Mouse (Mus musculus) spleen, adult 10 weeks (tissue): ENCODE measurements around the gene Rundc3a. TPM values are rescaled to one million over a fixed set of nuclear protein-coding genes. Genes with fewer than 3 reads are reported as not detected.

ENCODE experiments used
- polyA plus RNA-seq: library from polyadenylated mRNA; stranded (reverse); fragments of 350-450 nt; fragmentation: Illumina TruSeq; extraction: RNeasy Lipid Tissue Mini Kit (QIAGEN cat#74804); gene quantifications from one replicate; pipeline ENCODE4 v1.2.3, GENCODE M21; 2015; ENCODE audit warnings: low replicate concordance; ENCODE audit not compliant: insufficient read depth

The Rundc3a gene
- 1.4 TPM for polyA plus RNA-seq

DNA sequence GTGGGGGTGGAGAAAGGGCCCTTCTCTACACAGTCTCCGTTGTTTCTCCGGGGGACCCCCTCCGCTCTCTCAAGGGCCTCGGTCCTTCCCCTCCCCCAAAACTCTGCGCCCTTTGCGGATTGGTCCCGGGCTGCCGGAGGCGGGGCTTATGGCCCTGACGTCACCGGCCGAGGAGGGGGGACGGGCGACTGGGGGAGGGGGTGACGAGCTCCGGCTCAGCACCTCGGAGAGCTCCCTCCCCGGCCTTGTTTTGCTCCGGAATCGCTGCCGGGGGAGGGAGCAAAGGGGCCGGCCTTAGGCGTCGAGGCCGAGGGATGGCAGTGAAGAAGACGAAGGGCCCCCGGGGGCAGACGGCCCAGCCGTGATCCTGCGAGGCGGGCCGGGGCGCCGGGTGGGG is at the start of gene Rundc3a:
Gene Rundc3a (plus strand): TSS at position 166 of the 397 bp plus-strand sequence.

DNA sequence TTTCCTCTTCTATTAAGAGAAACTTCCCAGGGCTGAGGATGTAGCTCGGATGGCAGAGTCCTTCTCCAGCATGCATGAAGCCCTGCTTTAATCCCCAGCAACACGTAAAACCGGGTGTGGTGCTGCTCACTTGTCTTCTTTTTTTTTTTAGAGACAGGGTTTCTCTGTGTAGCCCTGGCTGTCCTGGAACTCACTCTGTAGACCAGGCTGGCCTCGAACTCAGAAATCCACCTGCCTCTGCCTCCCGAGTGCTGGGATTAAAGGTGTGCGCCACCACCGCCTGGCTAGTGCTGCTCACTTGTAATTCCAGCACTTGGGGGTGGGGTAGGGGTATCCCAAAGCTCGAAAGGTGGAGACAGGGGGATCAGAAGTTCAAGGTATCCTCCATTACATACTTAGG is 27.1 kb upstream of the Rundc3a start, which contains the start of gene Slc4a1:
Gene Slc4a1 (minus strand): TSS at position 101 of the 400 bp plus-strand sequence.

DNA sequence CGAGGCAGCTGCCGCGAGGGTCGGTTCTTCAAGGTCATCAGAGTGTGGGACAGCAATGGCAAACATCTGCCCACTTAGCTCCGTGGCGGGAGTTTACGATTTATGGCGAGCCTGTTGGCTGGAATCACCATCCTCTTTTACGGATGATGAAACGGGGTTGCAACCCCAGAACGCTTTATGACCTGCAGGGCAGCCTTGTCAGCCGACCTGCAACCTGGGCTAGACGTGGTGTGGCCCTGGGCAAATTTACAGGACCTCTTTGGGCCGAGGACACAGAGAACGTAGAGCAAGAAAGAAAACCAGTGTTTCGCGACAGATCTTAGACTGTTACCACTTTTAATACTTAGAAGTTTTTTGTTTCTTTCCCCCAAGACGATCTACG is 14.6 kb downstream of the Rundc3a start, which contains the start of gene Slc25a39:
Gene Slc25a39 (minus strand): TSS at position 113 of the 382 bp plus-strand sequence.

DNA sequence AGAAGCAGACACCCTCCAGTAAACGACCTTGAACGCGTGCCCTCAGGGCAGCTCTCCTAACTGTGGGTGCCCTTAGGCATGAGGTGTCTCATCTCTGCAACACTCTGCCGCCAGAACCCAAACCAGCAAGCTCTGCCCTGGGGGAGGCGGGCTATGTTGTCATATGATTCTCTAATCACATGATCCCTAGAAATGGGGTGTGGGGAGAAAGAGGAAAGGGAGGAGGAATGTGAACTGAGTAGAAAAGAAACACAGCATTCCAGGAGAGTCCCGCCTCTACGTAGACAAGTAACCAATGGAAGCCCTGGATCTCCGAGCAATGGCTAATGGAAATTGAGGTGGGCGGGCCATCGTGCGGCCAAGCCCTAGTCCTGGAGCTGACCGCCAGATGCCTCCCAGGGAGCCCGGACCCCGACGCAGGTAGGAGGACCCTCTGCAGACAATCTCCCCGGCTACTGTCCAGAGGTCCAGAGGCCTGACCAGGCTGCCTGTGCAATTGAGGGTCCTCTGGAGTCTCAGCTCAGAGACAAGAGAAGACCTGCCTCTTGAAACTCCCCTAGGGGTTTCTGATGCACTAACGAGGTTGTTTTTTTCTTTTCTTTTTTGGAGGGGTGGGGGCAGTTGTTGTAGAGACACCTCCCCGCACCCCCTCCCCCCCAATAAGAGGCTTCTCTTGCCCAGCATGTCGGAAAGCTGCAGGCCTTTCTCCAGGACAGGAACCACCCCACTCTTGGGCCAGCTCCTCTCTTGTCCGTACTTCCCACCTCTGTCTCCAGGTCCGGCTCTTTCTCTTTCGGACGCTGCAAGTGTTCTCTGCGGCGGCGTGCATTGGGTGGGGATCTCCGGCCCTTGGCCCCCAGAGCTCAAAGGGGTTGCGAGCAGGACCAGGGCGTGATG is 37.2 kb downstream of the Rundc3a start, which contains the start of gene Grn:
Gene Grn (plus strand): TSS at position 195 of the 897 bp plus-strand sequence.

DNA sequence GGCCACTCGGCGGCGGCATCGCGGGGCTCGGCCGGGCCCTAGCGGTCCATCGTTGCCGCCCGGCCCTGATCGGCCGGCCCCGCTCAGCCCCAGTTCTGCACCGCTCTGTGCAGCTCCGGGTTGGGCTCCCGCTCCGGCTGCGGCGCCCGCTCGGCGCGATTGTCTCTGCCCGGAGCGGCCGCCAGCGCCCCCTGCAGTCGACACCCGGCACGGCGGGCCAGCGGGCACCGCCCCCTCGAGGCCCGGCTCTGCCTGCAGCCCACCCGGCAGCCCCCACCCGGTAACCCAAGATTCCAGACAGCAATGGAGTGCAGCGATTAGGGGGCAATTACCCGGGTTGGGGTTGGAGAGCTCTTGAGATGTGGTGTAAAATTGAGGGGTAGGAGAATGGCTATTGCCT is 54.3 kb downstream of the Rundc3a start, which contains the start of gene Fam171a2:
Gene Fam171a2 (minus strand): TSS at position 186 of the 400 bp plus-strand sequence.

Other genes starting within 250 kb of the Rundc3a start
- not detected for gene Nags, start 247.9 kb upstream of the Rundc3a start, polyA plus RNA-seq
- 6.3 TPM for gene Tmem101, start 237.0 kb upstream of the Rundc3a start, polyA plus RNA-seq
- 36.5 TPM for gene Lsm12, start 208.1 kb upstream of the Rundc3a start, polyA plus RNA-seq
- gene G6pc3, start 203.8 kb upstream of the Rundc3a start, polyA plus RNA-seq = 22.7 TPM
- gene Hdac5, start 163.2 kb upstream of the Rundc3a start, polyA plus RNA-seq = 17.0 TPM
- 1.2 TPM for gene BC030867, start 144.5 kb upstream of the Rundc3a start, polyA plus RNA-seq
- gene Asb16, start 124.7 kb upstream of the Rundc3a start, polyA plus RNA-seq = not detected
- gene Tmub2, start 108.5 kb upstream of the Rundc3a start, polyA plus RNA-seq = 24.4 TPM
- 36.7 TPM for gene Atxn7l3, start 96.8 kb upstream of the Rundc3a start, polyA plus RNA-seq
- gene Ubtf, start 73.7 kb upstream of the Rundc3a start, polyA plus RNA-seq = 81.7 TPM
- 79.8 TPM for gene Slc4a1, start 27.2 kb upstream of the Rundc3a start, polyA plus RNA-seq
- 60.0 TPM for gene Slc25a39, start 14.5 kb downstream of the Rundc3a start, polyA plus RNA-seq
- gene Grn, start 36.9 kb downstream of the Rundc3a start, polyA plus RNA-seq = 109 TPM
- gene Fam171a2, start 54.3 kb downstream of the Rundc3a start, polyA plus RNA-seq = not detected
- 4.6 TPM for gene Itga2b, start 76.7 kb downstream of the Rundc3a start, polyA plus RNA-seq
- 37.0 TPM for gene Gpatch8, start 163.0 kb downstream of the Rundc3a start, polyA plus RNA-seq
- 1.6 TPM for gene Gm11627, start 186.1 kb downstream of the Rundc3a start, polyA plus RNA-seq
- gene Fzd2, start 211.0 kb downstream of the Rundc3a start, polyA plus RNA-seq = 0.61 TPM